Mouse (Mus musculus): Measurements from ENCODE around the gene Gm20538.

DNA sequence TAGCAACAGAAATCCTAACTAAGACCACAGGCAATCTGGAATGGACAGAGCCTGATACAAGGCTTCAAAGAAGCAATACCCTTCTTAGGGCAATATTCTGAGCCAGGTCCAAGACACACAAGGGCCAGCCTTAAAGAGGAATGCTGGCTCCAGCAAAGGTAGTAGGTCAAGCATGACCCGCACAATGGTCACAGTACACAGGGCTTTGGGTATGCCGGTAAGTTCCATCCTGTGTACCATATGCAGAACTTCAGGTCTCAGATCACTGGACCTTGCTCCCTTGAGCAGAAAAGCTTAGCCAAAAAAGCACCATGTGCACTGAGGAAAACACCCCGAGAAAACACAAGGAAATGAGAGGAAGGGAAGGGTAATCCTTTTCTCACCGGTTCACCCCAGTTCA lies 655 bp upstream of the Gm20538 start:
- no peak for TF ChIP-seq CTCF (IDR thresholded peaks at IDR 0.05; ENCODE audit: insufficient read depth, low read length)
- TF ChIP-seq POLR2A (IDR thresholded peaks at IDR 0.05; ENCODE audit: borderline replicate concordance, extremely low read depth, low read depth, low read length) = no peak

All from lung, adult 2 months (tissue).